Mouse (Mus musculus): ENCODE data around the gene Retn. TPM values are rescaled to one million over a fixed set of nuclear protein-coding genes. Genes with fewer than 3 reads are reported as not detected.

The Retn gene
- polyA plus RNA-seq, 1 experiment from 2014 or later, result not detected

DNA sequence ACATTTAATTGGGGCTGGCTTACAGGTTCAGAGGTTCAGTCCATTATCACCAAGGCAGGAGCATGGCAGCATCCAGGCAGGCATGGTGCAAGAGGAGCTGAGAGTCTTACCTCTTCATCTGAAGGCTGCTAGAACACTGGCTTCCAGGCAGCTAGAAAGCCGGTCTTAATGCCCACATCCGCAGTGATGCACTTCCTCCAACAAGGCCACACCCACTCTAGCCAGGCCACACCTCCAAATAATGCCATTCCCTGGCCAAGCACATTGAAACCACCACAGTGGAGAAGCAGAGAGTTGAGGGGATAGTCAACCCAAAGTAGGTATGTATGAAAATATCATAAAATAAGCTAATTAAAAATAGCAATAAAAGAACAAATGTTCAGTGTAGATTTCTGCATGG, 14.8 kb downstream of the Retn start:
- H3K4me1 ChIP-seq, result no peaks in the 10 kb centered on the region
- no peak for ATAC-seq (ENCODE audit: low FRiP score, low read depth)
- WGBS, result 86% methylated on average over 2 of the region's 2 CpGs
- H3K9me3 ChIP-seq, result no peaks in the 10 kb centered on the region
- H3K27ac ChIP-seq, result no peak overlapping the region
- H3K27me3 ChIP-seq (replicated peaks), result no peaks in the 10 kb centered on the region
- no peak overlapping the region for H3K4me3 ChIP-seq
- H3K9ac ChIP-seq, result no peak overlapping the region
- H3K4me2 ChIP-seq (replicated peaks), result no peak overlapping the region
- H3K36me3 ChIP-seq, result no peaks in the 10 kb centered on the region

DNA sequence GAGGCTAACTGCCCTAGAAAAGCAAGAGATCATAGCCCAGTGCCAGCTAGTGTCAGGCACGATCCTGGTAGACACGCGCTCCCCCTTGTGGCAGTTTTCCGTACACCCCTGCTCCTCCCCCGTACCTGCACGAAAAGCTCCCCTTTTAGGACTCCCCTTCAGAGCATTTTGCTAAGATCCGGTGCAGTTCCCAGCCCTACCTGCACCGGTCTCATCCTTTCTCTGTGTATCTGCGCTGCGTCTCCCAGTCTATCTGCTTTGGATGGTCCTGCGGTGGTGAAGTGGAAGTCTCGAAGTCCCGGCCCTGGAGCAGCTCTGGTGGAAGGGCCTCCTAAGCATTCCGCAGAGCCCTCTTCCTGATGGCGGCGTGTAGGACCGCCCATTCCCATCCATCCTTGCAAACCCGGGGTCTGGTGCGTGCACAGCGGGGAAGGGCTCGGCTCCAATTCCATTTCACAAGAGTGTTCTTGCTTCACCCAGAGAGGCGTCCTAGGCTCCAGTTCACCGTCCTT, 16.5 kb downstream of the Retn start, which contains the start of gene Fcor:
TSS of gene Fcor (minus strand) at position 383 of the 512 bp plus-strand sequence.
- H3K27ac ChIP-seq, result 0 out of 2 replicates have a peak within 1 kb of the TSS, but pooled peaks have one; percentile 6
- H3K4me2 ChIP-seq (replicated peaks), result peak within 1 kb of the TSS; percentile 62
- WGBS, result under 1% methylated on average over 23 of the region's 23 CpGs
- H3K36me3 ChIP-seq, result no peaks in the 10 kb centered on the region
- peak within 1 kb of the TSS; percentile 43 for H3K4me3 ChIP-seq
- peak; percentile 80 for ATAC-seq (ENCODE audit: low FRiP score, low read depth)
- no peaks in the 10 kb centered on the region for H3K9me3 ChIP-seq
- peak within 1 kb of the TSS; percentile 59 for H3K9ac ChIP-seq
- no peaks in the 10 kb centered on the region for H3K27me3 ChIP-seq (replicated peaks)
- H3K4me1 ChIP-seq, result no peaks in the 10 kb centered on the region

DNA sequence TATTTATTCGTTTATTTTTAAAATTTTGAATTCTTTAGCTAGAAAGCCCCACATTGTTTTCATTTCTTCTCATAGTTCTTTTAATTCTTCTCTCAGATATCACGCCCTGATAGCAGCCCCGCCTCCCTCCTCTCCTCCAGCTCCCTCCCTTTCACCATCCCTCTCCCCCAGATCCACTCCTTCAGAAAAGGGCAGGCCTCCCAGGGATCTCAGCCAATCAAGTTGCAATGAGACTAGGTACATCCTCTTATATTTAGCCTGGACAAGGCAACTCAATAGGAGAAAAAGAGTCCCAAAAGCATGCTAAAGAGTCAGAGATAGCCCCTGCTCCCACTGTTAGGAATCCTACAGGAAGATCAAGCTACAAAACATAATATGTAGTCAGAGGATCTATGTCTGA, 19.1 kb downstream of the Retn start:
- Histone ChIP-seq H3K4me3 (no peak overlapping the region), H3K27ac (no peak overlapping the region), H3K9ac (no peak overlapping the region), H3K4me1 (peaks cover 10% of the 10 kb centered on the region), H3K36me3 (peaks cover 10% of the 10 kb centered on the region), H3K4me2 (replicated peaks) (no peak overlapping the region), H3K9me3 (no peaks in the 10 kb centered on the region), H3K27me3 (replicated peaks) (no peaks in the 10 kb centered on the region)
- 56% methylated on average over 3 of the region's 3 CpGs for WGBS
- no peak for ATAC-seq (ENCODE audit: low FRiP score, low read depth)

DNA sequence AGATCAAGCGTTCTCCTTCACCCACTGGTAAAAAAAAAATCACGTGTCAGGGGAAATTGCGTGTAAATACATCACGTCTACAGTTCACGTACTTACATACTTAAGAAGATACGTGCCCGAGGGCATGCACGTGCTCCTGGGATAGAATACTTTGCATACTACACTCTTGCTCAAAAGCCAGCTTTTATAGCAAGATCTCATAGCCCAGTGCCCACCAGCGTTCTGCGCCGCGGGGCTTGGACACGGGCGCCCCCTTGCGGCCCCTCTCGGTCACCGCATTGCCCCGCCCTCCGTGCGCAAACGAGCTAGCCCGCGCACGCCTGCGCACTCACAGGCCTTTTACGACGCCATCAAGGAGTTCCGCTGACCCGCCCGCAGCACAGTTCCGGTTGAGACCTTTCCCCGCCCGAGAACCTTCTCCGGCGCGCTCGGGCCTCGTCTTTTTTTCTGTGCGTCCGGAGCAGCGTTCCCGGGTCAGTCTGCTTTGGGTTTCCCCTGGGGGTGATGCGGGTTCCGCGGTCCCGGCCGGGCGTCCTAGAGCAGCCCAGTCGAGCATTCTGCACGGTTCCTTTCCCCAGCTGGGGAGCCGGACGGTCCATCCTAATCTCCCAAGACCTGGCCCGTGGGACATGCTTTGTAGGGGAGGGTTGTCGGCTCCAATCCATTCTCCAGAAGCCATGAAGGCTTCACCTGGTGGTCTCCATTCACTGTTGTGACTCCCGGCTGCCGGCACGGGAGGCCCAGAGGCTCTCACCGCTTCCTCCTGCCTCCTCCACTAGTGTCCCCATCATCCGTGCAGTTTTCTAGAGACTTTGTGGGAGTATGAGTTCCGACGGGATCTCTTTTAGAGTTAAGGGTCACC, 20.8 kb downstream of the Retn start, which contains the start of gene Trappc5:
TSS of gene Trappc5 (plus strand) at position 169 of the 862 bp plus-strand sequence.
- peak within 1 kb of the TSS; percentile 77 for H3K4me2 ChIP-seq (replicated peaks)
- H3K27ac ChIP-seq, result peak within 1 kb of the TSS; percentile 70
- peak within 1 kb of the TSS; percentile 81 for H3K4me3 ChIP-seq
- 2% methylated on average over 61 of the region's 61 CpGs for WGBS
- H3K4me1 ChIP-seq, result peaks cover 10% of the 10 kb centered on the region
- H3K36me3 ChIP-seq, result peaks cover 23% of the 10 kb centered on the region
- H3K9me3 ChIP-seq, result no peaks in the 10 kb centered on the region
- ATAC-seq (ENCODE audit: low FRiP score, low read depth), result peak; percentile 79
- no peaks in the 10 kb centered on the region for H3K27me3 ChIP-seq (replicated peaks)
- peak within 1 kb of the TSS; percentile 94 for H3K9ac ChIP-seq

DNA sequence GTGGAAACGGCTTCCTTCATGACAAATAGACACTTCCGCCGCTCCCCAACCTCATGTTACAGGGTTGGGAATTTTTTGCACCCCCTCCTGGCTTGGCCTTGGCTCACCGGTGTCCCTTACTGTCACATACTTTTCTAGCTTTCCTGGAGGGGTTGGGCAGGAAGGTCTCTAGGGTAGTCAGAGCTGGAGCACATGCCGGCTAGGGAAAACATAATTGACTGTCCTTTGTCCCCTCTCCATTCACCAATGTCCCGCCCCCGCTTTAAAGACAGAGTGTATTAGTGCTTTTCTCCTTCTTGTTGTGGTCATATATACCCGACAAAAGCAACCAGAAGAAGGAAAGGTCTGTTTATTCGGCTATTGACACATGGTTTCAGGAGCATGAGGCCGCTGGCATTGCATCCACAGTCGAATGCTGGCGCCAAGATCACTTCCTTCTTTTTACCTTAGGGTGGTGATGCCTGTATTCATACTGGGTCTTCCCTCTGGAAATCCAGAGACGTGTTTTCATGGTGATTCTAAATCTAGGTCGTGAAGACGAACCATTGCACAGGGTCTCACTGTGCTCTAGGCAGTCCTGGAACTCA, 21.5 kb downstream of the Retn start:
- no peak; the same call in 1 of the 2 replicates for ATAC-seq (ENCODE audit: low FRiP score, low read depth)
- 5% methylated on average over 15 of the region's 15 CpGs for WGBS
- H3K27me3 ChIP-seq (replicated peaks), result no peaks in the 10 kb centered on the region
- peaks cover 23% of the 10 kb centered on the region for H3K36me3 ChIP-seq
- H3K4me1 ChIP-seq, result peaks cover 10% of the 10 kb centered on the region
- H3K4me2 ChIP-seq (replicated peaks), result peak overlapping the region; percentile 77
- H3K27ac ChIP-seq, result peak overlapping the region; percentile 70; the same call in 1 of the 2 replicates
- H3K4me3 ChIP-seq, result peak overlapping the region; percentile 81
- no peaks in the 10 kb centered on the region for H3K9me3 ChIP-seq
- peak overlapping the region; percentile 94 for H3K9ac ChIP-seq

DNA sequence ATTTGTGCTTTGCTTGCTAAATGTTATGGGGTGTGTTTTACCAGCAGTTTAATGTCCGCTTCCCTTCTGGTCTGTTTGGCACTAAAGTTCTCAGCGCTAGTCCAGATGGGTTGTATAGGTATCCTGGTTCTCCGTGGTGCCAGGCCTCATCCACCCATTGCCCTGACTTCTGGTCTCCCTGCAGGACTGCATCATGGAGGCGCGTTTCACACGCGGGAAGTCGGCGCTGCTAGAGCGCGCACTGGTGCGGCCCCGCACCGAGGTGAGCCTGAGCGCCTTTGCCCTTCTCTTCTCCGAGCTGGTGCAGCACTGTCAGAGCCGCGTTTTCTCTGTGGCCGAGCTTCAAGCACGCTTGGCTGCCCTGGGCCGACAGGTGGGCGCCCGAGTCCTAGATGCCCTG, 23.3 kb downstream of the Retn start:
- Histone ChIP-seq H3K9me3 (no peaks in the 10 kb centered on the region), H3K27me3 (replicated peaks) (no peaks in the 10 kb centered on the region), H3K4me3 (no peak overlapping the region), H3K4me2 (replicated peaks) (no peak overlapping the region), H3K27ac (no peak overlapping the region), H3K36me3 (peaks cover 23% of the 10 kb centered on the region), H3K9ac (no peak overlapping the region), H3K4me1 (peaks cover 10% of the 10 kb centered on the region)
- 96% methylated on average over 23 of the region's 23 CpGs for WGBS
- ATAC-seq (ENCODE audit: low FRiP score, low read depth), result no peak

DNA sequence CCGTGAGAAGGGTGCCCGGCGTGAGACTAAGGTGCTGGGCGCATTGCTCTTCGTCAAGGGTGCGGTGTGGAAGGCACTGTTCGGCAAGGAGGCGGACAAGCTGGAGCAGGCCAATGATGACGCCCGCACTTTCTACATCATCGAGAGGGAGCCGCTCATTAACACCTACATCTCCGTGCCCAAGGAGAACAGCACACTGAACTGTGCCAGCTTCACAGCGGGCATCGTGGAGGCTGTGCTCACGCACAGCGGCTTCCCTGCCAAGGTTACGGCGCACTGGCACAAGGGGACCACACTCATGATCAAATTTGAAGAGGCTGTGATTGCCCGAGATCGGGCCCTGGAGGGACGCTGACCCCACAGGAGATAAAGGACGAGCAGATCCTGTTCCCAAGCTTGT, 23.7 kb downstream of the Retn start:
- WGBS, result 97% methylated on average over 23 of the region's 23 CpGs
- ATAC-seq (ENCODE audit: low FRiP score, low read depth), result no peak

DNA sequence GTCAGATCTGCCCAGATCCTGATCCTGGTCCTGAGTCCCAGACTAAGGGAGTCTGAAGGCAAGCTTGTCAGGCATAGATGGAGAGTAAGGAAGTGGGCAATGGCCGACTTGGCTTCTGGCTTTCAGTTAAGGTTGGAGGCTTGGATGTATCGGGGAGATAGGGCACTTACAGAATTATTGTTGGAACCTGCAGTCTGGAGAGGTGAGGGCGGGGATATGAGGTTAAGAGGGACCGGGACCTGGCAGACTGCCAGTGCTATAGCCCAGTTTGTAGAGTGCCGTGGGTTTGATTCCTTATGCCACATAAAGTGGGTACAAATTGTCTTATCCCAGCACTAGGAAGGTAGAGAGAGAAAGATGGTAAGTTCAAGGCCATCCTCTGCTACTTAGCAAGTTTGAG, 24.1 kb downstream of the Retn start:
- H3K27ac ChIP-seq, result no peak overlapping the region
- peaks cover 10% of the 10 kb centered on the region for H3K4me1 ChIP-seq
- H3K36me3 ChIP-seq, result peaks cover 23% of the 10 kb centered on the region
- H3K9ac ChIP-seq, result no peak overlapping the region
- no peaks in the 10 kb centered on the region for H3K9me3 ChIP-seq
- no peak overlapping the region for H3K4me3 ChIP-seq
- no peaks in the 10 kb centered on the region for H3K27me3 ChIP-seq (replicated peaks)
- ATAC-seq (ENCODE audit: low FRiP score, low read depth), result no peak
- 95% methylated on average over 5 of the region's 5 CpGs for WGBS
- no peak overlapping the region for H3K4me2 ChIP-seq (replicated peaks)

More for the DNA sequence above, 23.7 kb downstream of the Retn start:
- Histone ChIP-seq H3K27ac (no peak overlapping the region), H3K27me3 (replicated peaks) (no peaks in the 10 kb centered on the region), H3K4me2 (replicated peaks) (no peak overlapping the region), H3K9ac (no peak overlapping the region), H3K36me3 (peaks cover 23% of the 10 kb centered on the region), H3K9me3 (no peaks in the 10 kb centered on the region), H3K4me3 (no peak overlapping the region), H3K4me1 (peaks cover 10% of the 10 kb centered on the region)

DNA sequence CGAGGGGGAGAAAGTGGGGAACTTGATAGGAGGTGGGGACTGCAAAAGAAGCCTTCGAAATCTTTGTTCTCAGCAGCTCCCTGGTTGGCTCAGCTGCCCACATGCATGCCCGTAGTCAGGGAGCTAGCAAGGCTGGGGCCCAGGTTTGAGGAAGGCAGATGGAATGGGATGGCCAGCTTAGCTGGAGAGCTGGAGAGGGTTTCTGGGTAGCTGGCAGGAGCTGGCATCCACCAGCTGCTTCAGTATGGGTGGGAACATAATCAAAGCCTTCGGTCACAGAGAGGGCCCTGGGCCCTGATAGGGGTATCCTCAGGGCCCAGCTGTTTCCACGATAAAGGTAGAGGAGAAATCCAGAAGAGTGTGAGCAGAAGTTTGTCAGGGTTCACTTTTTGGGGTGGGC, 26.9 kb downstream of the Retn start:
- Histone ChIP-seq H3K27ac (no peak overlapping the region), H3K27me3 (replicated peaks) (no peaks in the 10 kb centered on the region), H3K9ac (no peak overlapping the region), H3K36me3 (peaks cover 23% of the 10 kb centered on the region), H3K4me1 (peaks cover 6% of the 10 kb centered on the region), H3K4me2 (replicated peaks) (no peak overlapping the region), H3K9me3 (no peaks in the 10 kb centered on the region), H3K4me3 (no peak overlapping the region)
- ATAC-seq (ENCODE audit: low FRiP score, low read depth), result no peak
- 91% methylated on average over 5 of the region's 5 CpGs for WGBS

DNA sequence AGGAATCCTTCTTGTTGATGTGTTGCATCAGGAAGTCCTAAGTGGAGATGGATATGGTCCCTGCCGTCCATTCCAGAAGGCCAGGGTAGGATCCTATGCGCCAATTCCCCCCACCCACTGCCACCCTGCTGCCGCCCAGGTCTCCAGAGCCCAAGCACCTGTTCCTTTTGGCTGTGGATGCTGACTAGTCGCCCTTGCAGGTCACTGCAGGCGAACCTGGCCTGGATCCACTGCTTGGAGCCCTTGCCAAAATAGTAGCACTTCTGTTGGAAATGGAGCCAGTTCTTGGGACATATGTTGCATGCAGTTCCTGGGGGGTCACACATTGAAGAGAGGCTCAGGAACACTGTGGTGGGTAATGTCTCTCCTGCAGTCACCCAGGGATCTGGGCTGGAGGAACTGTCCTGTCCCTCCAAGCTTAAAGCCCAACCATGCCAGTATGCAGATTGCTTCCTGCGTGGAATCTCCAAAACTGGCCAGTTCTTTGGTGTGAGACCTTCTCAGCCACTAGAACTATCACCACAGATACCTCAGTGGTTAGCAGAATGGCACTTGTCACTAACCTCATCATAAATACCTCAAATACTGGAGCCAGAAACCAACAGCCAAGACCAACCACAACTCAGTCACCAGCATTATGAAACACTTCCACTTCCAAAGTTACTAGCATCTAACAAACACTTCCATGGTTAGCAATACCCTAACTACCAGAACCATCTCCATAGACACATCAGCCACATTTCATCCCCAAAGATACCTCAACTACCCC, 28.0 kb downstream of the Retn start:
- no peak for ATAC-seq (ENCODE audit: low FRiP score, low read depth)
- Histone ChIP-seq H3K9me3 (no peaks in the 10 kb centered on the region), H3K27ac (no peak overlapping the region), H3K9ac (no peak overlapping the region), H3K36me3 (peaks cover 23% of the 10 kb centered on the region), H3K27me3 (replicated peaks) (no peaks in the 10 kb centered on the region), H3K4me1 (no peaks in the 10 kb centered on the region), H3K4me3 (no peak overlapping the region), H3K4me2 (replicated peaks) (no peak overlapping the region)
- 77% methylated on average over 6 of the region's 6 CpGs for WGBS

DNA sequence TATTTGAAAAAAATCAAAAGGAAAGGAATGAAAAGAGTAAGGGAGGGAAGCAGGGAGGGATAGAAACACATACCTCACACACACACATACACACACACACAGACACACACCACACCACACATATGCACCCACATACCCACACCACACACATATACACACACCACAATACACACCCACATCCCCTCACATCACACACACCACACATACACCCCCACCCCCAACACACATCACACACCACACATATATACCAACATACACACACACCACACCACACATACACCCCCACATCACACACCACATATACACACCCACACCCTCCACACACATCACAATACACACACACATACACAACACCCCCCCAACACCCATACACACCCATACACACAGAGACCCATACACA, 29.0 kb downstream of the Retn start:
- Histone ChIP-seq H3K4me2 (replicated peaks) (no peak overlapping the region), H3K4me1 (no peaks in the 10 kb centered on the region), H3K27ac (no peak overlapping the region), H3K9ac (no peak overlapping the region), H3K9me3 (no peaks in the 10 kb centered on the region), H3K4me3 (no peak overlapping the region), H3K36me3 (peaks cover 14% of the 10 kb centered on the region), H3K27me3 (replicated peaks) (no peaks in the 10 kb centered on the region)
- ATAC-seq (ENCODE audit: low FRiP score, low read depth), result no peak

DNA sequence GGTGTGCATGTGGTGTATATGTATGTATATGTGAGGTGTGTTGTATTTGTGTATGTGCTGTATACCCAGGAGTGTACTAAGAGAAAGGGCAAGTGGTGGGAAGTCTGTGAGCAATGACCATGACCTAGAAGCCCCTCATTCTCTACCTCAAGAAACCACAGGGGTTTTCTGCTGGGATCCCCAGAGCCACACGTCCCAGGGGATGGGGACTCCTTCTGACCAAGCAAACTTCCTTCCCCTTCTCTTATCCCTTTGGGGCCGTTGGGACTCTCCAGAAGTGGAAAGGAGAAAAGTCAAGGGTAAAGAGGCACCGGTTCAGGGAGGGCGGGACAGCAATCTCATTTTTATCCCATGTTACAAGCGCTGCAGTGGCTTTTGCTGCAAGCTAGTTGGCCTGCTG, 29.9 kb downstream of the Retn start:
- no peak overlapping the region for H3K9ac ChIP-seq
- peaks cover 6% of the 10 kb centered on the region for H3K36me3 ChIP-seq
- no peak overlapping the region for H3K4me2 ChIP-seq (replicated peaks)
- H3K4me3 ChIP-seq, result no peak overlapping the region
- no peaks in the 10 kb centered on the region for H3K4me1 ChIP-seq
- no peaks in the 10 kb centered on the region for H3K27me3 ChIP-seq (replicated peaks)
- no peak overlapping the region for H3K27ac ChIP-seq
- ATAC-seq (ENCODE audit: low FRiP score, low read depth), result no peak
- 72% methylated on average over 5 of the region's 5 CpGs for WGBS
- no peaks in the 10 kb centered on the region for H3K9me3 ChIP-seq

Data from neural tube, embryonic 12.5 days (tissue).